In genomic region chr9:124425411-124425885, GRCm38 (mm10) we compare ENCODE assay signal across 8 mouse cellular contexts. TPM values are rescaled to one million over a fixed set of nuclear protein-coding genes. Genes with fewer than 3 reads are reported as not detected.
DNase-seq lines count a peak whose midpoint lies in the region; ATAC-seq lines count a peak whose summit lies in the region.

No protein-coding gene starts in this region.

- H3K9ac ChIP-seq in midbrain, embryonic 11.5 days (ENCODE audit: low read length): peak overlapping the region; percentile 71

- peak; percentile 98 for DNase-seq in adrenal gland, postnatal 10 days
- peak; percentile 94 for DNase-seq in embryo, embryonic 9.5 days (ENCODE audit: extremely low spot score)
- DNase-seq in heart, adult 11 months: peak; percentile 99
- DNase-seq in kidney, adult 11 months: peak; percentile 93
- peak; percentile 98 for DNase-seq in left cerebral cortex, postnatal 4 days
- DNase-seq in midbrain, embryonic 11.5 days (ENCODE audit: low spot score, missing footprints): peak; percentile 99
- DNase-seq in right cerebral cortex, postnatal 4 days: peak; percentile 99
- peak; percentile 94 for DNase-seq in yolk sac, embryonic 10.5 days (ENCODE audit: low spot score)

- H3K4me2 ChIP-seq in midbrain, embryonic 11.5 days: peak overlapping the region; percentile 55

- H3K36me3 ChIP-seq in midbrain, embryonic 11.5 days (ENCODE audit: control insufficient read depth, insufficient read depth, low read length): no peaks in the 10 kb centered on the region

- H3K27ac ChIP-seq in midbrain, embryonic 11.5 days (ENCODE audit: low read depth, low read length): peak overlapping the region; percentile 96

- under 1% methylated on average over 45 of the region's 47 CpGs for WGBS in midbrain, embryonic 11.5 days

- H3K9me3 ChIP-seq in midbrain, embryonic 11.5 days (ENCODE audit: control insufficient read depth, low read length): no peaks in the 10 kb centered on the region

- peak overlapping the region; percentile 68 for H3K4me3 ChIP-seq in midbrain, embryonic 11.5 days (ENCODE audit: low read depth, low read length)

- ATAC-seq in midbrain, embryonic 11.5 days (ENCODE audit: low FRiP score): peak; percentile 54

- no peaks in the 10 kb centered on the region for H3K4me1 ChIP-seq in midbrain, embryonic 11.5 days (ENCODE audit: control insufficient read depth, insufficient read depth, low read length)

- H3K27me3 ChIP-seq in midbrain, embryonic 11.5 days (ENCODE audit: control insufficient read depth, insufficient read depth, low read length): no peaks in the 10 kb centered on the region

- intact Hi-C loops in left cerebral cortex, postnatal 4 days (cut with DNase I): loop anchor here (5.0 kb wide), 1 partner anchor 47 kb away; no protein-coding TSS in a partner anchor

RNA-seq across cellular contexts. Expression of gene Ppp2r3d, which starts 51.2 kb away (rescaled TPM):
- 100 to 1,000 TPM; 103 to 128 TPM for total RNA-seq in adrenal gland, postnatal 10 days (2021)
- total RNA-seq in left cerebral cortex, postnatal 4 days (2021): 100 to 1,000 TPM; 123 to 127 TPM
- polyA plus RNA-seq in midbrain, embryonic 11.5 days (2014; fragmentation: Nextera tagmentation; extraction: Ambion mirVana): 84.3 and 113 TPM in 2 replicates

Comparison
In these comparisons a context has a peak if more than half of its experiments do, and no peak if none do; other contexts are left out.
1. Peak in every context shown above with its lines: DNase-seq, ATAC-seq, H3K4me3 ChIP-seq and H3K27ac ChIP-seq.